Mouse (Mus musculus) MEL (cell line): ENCODE results near the gene Gpd1.
A peak's percentile ranks its signal among the peaks of the same experiment; 100 is the strongest.

Experiments
- CTCF ChIP-seq, 3 experiments: IDR thresholded peaks in 2 of 3; conservative IDR thresholded peaks in 1 of 3; 2 replicates each; pipeline ENCODE4 v1.5.1; 2011 to 2012; ENCODE audit warnings: low read length in 3 of 3, low read depth in 2 of 3, mild to moderate bottlenecking in 2 of 3, improper control_type of control experiment in 1 of 3, inconsistent platforms in 1 of 3, mixed read lengths in 1 of 3, moderate library complexity in 1 of 3; ENCODE audit not compliant: control insufficient read depth in 1 of 3, insufficient read depth in 1 of 3, poor library complexity in 1 of 3, severe bottlenecking in 1 of 3
- EP300 ChIP-seq, 2 experiments: IDR thresholded peaks; 2 replicates each; pipeline ENCODE4 v1.6.1; 2011; ENCODE audit warnings: improper control_type of control experiment in 2 of 2, low read length in 2 of 2, low read depth in 1 of 2, mild to moderate bottlenecking in 1 of 2
- KAT2A ChIP-seq: conservative IDR thresholded peaks from 2 replicates; pipeline ENCODE4 v1.6.1; 2012; ENCODE audit warnings: low read depth, low read length, improper control_type of control experiment, inconsistent platforms
- MAZ ChIP-seq: IDR thresholded peaks from 2 replicates; pipeline ENCODE4 v1.6.1; 2012; ENCODE audit warnings: low read depth, mild to moderate bottlenecking, inconsistent platforms, low read length, improper control_type of control experiment
- MYC ChIP-seq: IDR thresholded peaks from 2 replicates; pipeline ENCODE4 v1.6.1; 2011; ENCODE audit warnings: low read depth, mild to moderate bottlenecking, low read length, improper control_type of control experiment, moderate library complexity
- POLR2A ChIP-seq, 2 experiments: IDR thresholded peaks; 2 replicates each; pipeline ENCODE4 v1.6.1; 2011 to 2012; ENCODE audit warnings: low read length in 2 of 2, mild to moderate bottlenecking in 2 of 2, control low read depth in 1 of 2, improper control_type of control experiment in 1 of 2, low read depth in 1 of 2, moderate library complexity in 1 of 2; ENCODE audit not compliant: control insufficient read depth in 1 of 2, insufficient read depth in 1 of 2, poor library complexity in 1 of 2
- ZC3H11A ChIP-seq: IDR thresholded peaks from 2 replicates; pipeline ENCODE4 v1.6.1; 2012; ENCODE audit warnings: low read depth, mild to moderate bottlenecking, inconsistent platforms, low read length, improper control_type of control experiment

DNA sequence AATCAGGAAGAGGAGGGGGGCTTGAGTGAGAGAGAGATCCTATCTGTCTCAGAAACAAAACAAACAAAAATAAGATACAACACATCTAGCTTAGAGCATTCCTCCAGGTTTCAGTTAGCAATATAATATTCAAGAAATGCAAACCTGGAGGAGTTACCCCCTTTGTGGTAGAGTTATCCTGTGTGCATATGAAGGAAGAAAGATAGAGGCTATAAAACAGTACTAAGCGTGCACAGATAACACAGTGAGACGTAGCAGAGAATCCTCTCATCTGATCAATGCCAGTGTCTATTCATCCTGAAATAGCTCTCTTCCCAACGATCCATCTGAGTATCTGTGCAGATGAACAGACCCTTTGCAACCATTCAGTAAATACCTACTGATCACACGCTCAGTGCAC lies 50.2 kb downstream of the Gpd1 start:
- TF ChIP-seq POLR2A (IDR thresholded peaks at IDR 0.05; ENCODE audit: control insufficient read depth in 1 of 2, insufficient read depth in 1 of 2, low read depth in 1 of 2, low read length in 2 of 2, poor library complexity in 1 of 2) (no peak), MAZ (no peak), ZC3H11A (no peak), EP300 (IDR thresholded peaks at IDR 0.05; ENCODE audit: low read depth in 1 of 2, low read length in 2 of 2) (peak; percentile 83 to 89), CTCF (IDR thresholded peaks at IDR 0.05 in 2 of 3, conservative IDR thresholded peaks at IDR 0.05 in 1 of 3; ENCODE audit: control insufficient read depth in 1 of 3, insufficient read depth in 1 of 3, low read depth in 2 of 3, low read length in 3 of 3, poor library complexity in 1 of 3, severe bottlenecking in 1 of 3) (no peak), MYC (no peak), KAT2A (no peak)
